Mouse (Mus musculus) MEL (cell line): ENCODE measurements around the gene Myh2. TPM values are rescaled to one million over a fixed set of nuclear protein-coding genes. Genes with fewer than 3 reads are reported as not detected.

Experiments used
- DNase-seq: peaks from one replicate; pipeline ENCODE4 v3.0.0; 2011; ENCODE audit warnings: low read depth, low spot score
- H3K27ac ChIP-seq: 2 replicates; pipeline ENCODE4 v1.5.1; 2012; ENCODE audit warnings: low read depth, mild to moderate bottlenecking, control low read depth, low read length, moderate library complexity; ENCODE audit not compliant: control insufficient read depth
- H3K27me3 ChIP-seq, 2 experiments: fragments of 150-350 bp in 1 of 2; sonication (generic) in 1 of 2; 2 replicates each; pipeline ENCODE4 v1.6.1; 2012; ENCODE audit warnings: low read length in 2 of 2, mild to moderate bottlenecking in 2 of 2, improper control_type of control experiment in 1 of 2, moderate library complexity in 1 of 2; ENCODE audit not compliant: insufficient read depth in 2 of 2, control insufficient read depth in 1 of 2
- H3K36me3 ChIP-seq, 2 experiments: 2 replicates each; pipeline ENCODE4 v1.6.1; 2012 to 2014; ENCODE audit warnings: low read length in 2 of 2, improper control_type of control experiment in 1 of 2, inconsistent platforms in 1 of 2, mild to moderate bottlenecking in 1 of 2; ENCODE audit not compliant: insufficient read depth in 2 of 2, control insufficient read depth in 1 of 2
- H3K4me1 ChIP-seq, 2 experiments: fragments of 150-350 bp in 1 of 2; sonication (generic) in 1 of 2; 2 replicates each; pipeline ENCODE4 v1.6.1; 2012; ENCODE audit warnings: low read length in 2 of 2, improper control_type of control experiment in 1 of 2, mild to moderate bottlenecking in 1 of 2; ENCODE audit not compliant: insufficient read depth in 2 of 2, control insufficient read depth in 1 of 2
- H3K4me3 ChIP-seq, 2 experiments: fragments of 150-350 bp in 1 of 2; sonication (generic) in 1 of 2; 2 replicates each; pipeline ENCODE4 v1.5.1; 2012; ENCODE audit warnings: low read depth in 2 of 2, low read length in 2 of 2, mild to moderate bottlenecking in 2 of 2, moderate library complexity in 2 of 2, control low read depth in 1 of 2, improper control_type of control experiment in 1 of 2; ENCODE audit not compliant: control insufficient read depth in 1 of 2, insufficient read depth in 1 of 2
- H3K79me2 ChIP-seq: 2 replicates; pipeline ENCODE4 v1.6.1; 2012; ENCODE audit warnings: mild to moderate bottlenecking, low read length, moderate library complexity; ENCODE audit not compliant: control insufficient read depth, poor library complexity, insufficient read depth
- H3K9ac ChIP-seq: 2 replicates; pipeline ENCODE4 v1.6.1; 2012; ENCODE audit warnings: low read depth, mild to moderate bottlenecking, control low read depth, low read length, moderate library complexity; ENCODE audit not compliant: control insufficient read depth, poor library complexity, severe bottlenecking
- H3K9me3 ChIP-seq: fragments of 150-350 bp; sonication (generic); replicated peaks from 2 replicates; pipeline ENCODE4 v1.6.1; 2012; ENCODE audit warnings: mild to moderate bottlenecking, low read length, improper control_type of control experiment, moderate library complexity; ENCODE audit not compliant: insufficient read depth
- BHLHE40 ChIP-seq: IDR thresholded peaks from 2 replicates; pipeline ENCODE4 v1.6.1; 2012; ENCODE audit warnings: low read depth, mild to moderate bottlenecking, inconsistent platforms, low read length, improper control_type of control experiment, borderline replicate concordance
- CHD1 ChIP-seq: IDR thresholded peaks from 2 replicates; pipeline ENCODE4 v1.6.1; 2012; ENCODE audit warnings: low read depth, mild to moderate bottlenecking, inconsistent platforms, low read length, improper control_type of control experiment
- CTCF ChIP-seq, 3 experiments: IDR thresholded peaks in 2 of 3; conservative IDR thresholded peaks in 1 of 3; 2 replicates each; pipeline ENCODE4 v1.5.1; 2011 to 2012; ENCODE audit warnings: low read length in 3 of 3, low read depth in 2 of 3, mild to moderate bottlenecking in 2 of 3, improper control_type of control experiment in 1 of 3, inconsistent platforms in 1 of 3, mixed read lengths in 1 of 3, moderate library complexity in 1 of 3; ENCODE audit not compliant: control insufficient read depth in 1 of 3, insufficient read depth in 1 of 3, poor library complexity in 1 of 3, severe bottlenecking in 1 of 3
- ELF1 ChIP-seq: IDR thresholded peaks from 2 replicates; pipeline ENCODE4 v1.6.1; 2014; ENCODE audit warnings: low read depth, mild to moderate bottlenecking, inconsistent platforms, low read length, improper control_type of control experiment, moderate library complexity
- EP300 ChIP-seq, 2 experiments: IDR thresholded peaks; 2 replicates each; pipeline ENCODE4 v1.6.1; 2011; ENCODE audit warnings: improper control_type of control experiment in 2 of 2, low read length in 2 of 2, low read depth in 1 of 2, mild to moderate bottlenecking in 1 of 2
- GABPA ChIP-seq: IDR thresholded peaks from 2 replicates; pipeline ENCODE4 v1.6.1; 2012; ENCODE audit warnings: low read depth, mild to moderate bottlenecking, inconsistent platforms, low read length, improper control_type of control experiment, moderate library complexity
- JUND ChIP-seq: IDR thresholded peaks from 2 replicates; pipeline ENCODE4 v1.6.1; 2011; ENCODE audit warnings: low read depth, mild to moderate bottlenecking, improper control_type of control experiment, low read length
- MEF2A ChIP-seq: IDR thresholded peaks from 2 replicates; pipeline ENCODE4 v1.6.1; 2014; ENCODE audit warnings: low read depth, mild to moderate bottlenecking, inconsistent platforms, low read length, improper control_type of control experiment; ENCODE audit not compliant: poor library complexity, insufficient replicate concordance, severe bottlenecking; ENCODE audit errors: extremely low read depth
- MYB ChIP-seq: IDR thresholded peaks from 2 replicates; pipeline ENCODE4 v1.6.1; 2011; ENCODE audit warnings: mild to moderate bottlenecking, low read depth, low read length, improper control_type of control experiment
- MYC ChIP-seq: IDR thresholded peaks from 2 replicates; pipeline ENCODE4 v1.6.1; 2011; ENCODE audit warnings: low read depth, mild to moderate bottlenecking, low read length, improper control_type of control experiment, moderate library complexity
- NRF1 ChIP-seq: IDR thresholded peaks from 2 replicates; pipeline ENCODE4 v1.6.1; 2014; ENCODE audit warnings: low read depth, mild to moderate bottlenecking, inconsistent platforms, low read length, improper control_type of control experiment, moderate library complexity; ENCODE audit not compliant: poor library complexity, insufficient read depth, severe bottlenecking
- POLR2A ChIP-seq, 2 experiments: IDR thresholded peaks; 2 replicates each; pipeline ENCODE4 v1.6.1; 2011 to 2012; ENCODE audit warnings: low read length in 2 of 2, mild to moderate bottlenecking in 2 of 2, control low read depth in 1 of 2, improper control_type of control experiment in 1 of 2, low read depth in 1 of 2, moderate library complexity in 1 of 2; ENCODE audit not compliant: control insufficient read depth in 1 of 2, insufficient read depth in 1 of 2, poor library complexity in 1 of 2
- POLR2AphosphoS2 ChIP-seq: IDR thresholded peaks from 2 replicates; pipeline ENCODE4 v1.6.1; 2011; ENCODE audit warnings: low read length, improper control_type of control experiment
- POLR2AphosphoS5 ChIP-seq: IDR thresholded peaks from 2 replicates; pipeline ENCODE4 v1.6.1; 2012; ENCODE audit warnings: low read depth, borderline replicate concordance, mild to moderate bottlenecking, inconsistent platforms, low read length, moderate library complexity, mixed read lengths
- RCOR1 ChIP-seq: IDR thresholded peaks from 2 replicates; pipeline ENCODE4 v1.6.1; 2012; ENCODE audit warnings: low read depth, mild to moderate bottlenecking, inconsistent platforms, low read length, improper control_type of control experiment
- SIN3A ChIP-seq: IDR thresholded peaks from 2 replicates; pipeline ENCODE4 v1.6.1; 2012; ENCODE audit warnings: low read length, improper control_type of control experiment, inconsistent platforms
- SMC3 ChIP-seq: IDR thresholded peaks from 2 replicates; pipeline ENCODE4 v1.6.1; 2011; ENCODE audit warnings: low read depth, low read length, improper control_type of control experiment
- UBTF ChIP-seq: IDR thresholded peaks from 2 replicates; pipeline ENCODE4 v1.6.1; 2012; ENCODE audit warnings: low read depth, mild to moderate bottlenecking, inconsistent platforms, low read length, improper control_type of control experiment, moderate library complexity, borderline replicate concordance; ENCODE audit not compliant: insufficient read depth
- USF1 ChIP-seq: IDR thresholded peaks from 2 replicates; pipeline ENCODE4 v1.6.1; 2014; ENCODE audit warnings: low read depth, mild to moderate bottlenecking, inconsistent platforms, low read length, improper control_type of control experiment, moderate library complexity
- polyA plus RNA-seq, 2 experiments: library from polyadenylated mRNA; stranded (reverse) in 1 of 2; unstranded in 1 of 2; fragments of >175 nt in 1 of 2; fragments of >200 nt in 1 of 2; gene quantifications; 2 replicates each; pipeline versions ENCODE4 v1.2.1 to v1.2.4; 2012; ENCODE audit warnings: low replicate concordance in 2 of 2, low read depth in 1 of 2; ENCODE audit not compliant: insufficient read length in 2 of 2, insufficient read depth in 1 of 2, missing spikeins in 1 of 2
- total RNA-seq: library from RNA; depleted of rRNA; stranded (reverse); fragments of 300-350 nt; gene quantifications from 2 replicates; pipeline ENCODE4 v1.2.3, GENCODE M21; 2012

Gene Myh2
- total and polyA plus RNA-seq, 3 experiments: not detected

GRCm38 (mm10) chr11:67144559-67145265 lies 26.1 kb upstream of the Myh2 start:
- H3K27ac ChIP-seq: no peak overlapping the region
- H3K9me3 ChIP-seq: no peaks in the 10 kb centered on the region
- no peaks in the 10 kb centered on the region for H3K4me1 ChIP-seq
- H3K9ac ChIP-seq: no peak overlapping the region
- H3K27me3 ChIP-seq: no peaks in the 10 kb centered on the region; a peak in 1 of 4 replicates
- no peak for TF ChIP-seq CHD1
- TF ChIP-seq EP300 (IDR thresholded peaks at IDR 0.05; ENCODE audit: low read depth in 1 of 2, low read length in 2 of 2): no peak
- TF ChIP-seq POLR2AphosphoS5: no peak
- TF ChIP-seq POLR2A (IDR thresholded peaks at IDR 0.05; ENCODE audit: control insufficient read depth in 1 of 2, insufficient read depth in 1 of 2, low read depth in 1 of 2, low read length in 2 of 2, poor library complexity in 1 of 2): no peak
- no peak for TF ChIP-seq MYC
- no peak for TF ChIP-seq JUND
- TF ChIP-seq BHLHE40: no peak
- H3K36me3 ChIP-seq: no peaks in the 10 kb centered on the region
- H3K79me2 ChIP-seq: no peaks in the 10 kb centered on the region
- H3K4me3 ChIP-seq: no peak overlapping the region
- DNase-seq: no peak

- no peak for DNase-seq
- TF ChIP-seq GABPA (no peak), POLR2AphosphoS5 (no peak), CTCF (IDR thresholded peaks at IDR 0.05 in 2 of 3, conservative IDR thresholded peaks at IDR 0.05 in 1 of 3; ENCODE audit: control insufficient read depth in 1 of 3, insufficient read depth in 1 of 3, low read depth in 2 of 3, low read length in 3 of 3, poor library complexity in 1 of 3, severe bottlenecking in 1 of 3) (no peak), USF1 (no peak), SMC3 (no peak), BHLHE40 (no peak), MEF2A (no peak), RCOR1 (no peak), SIN3A (no peak), ELF1 (no peak), UBTF (no peak), NRF1 (no peak), MYC (no peak), POLR2AphosphoS2 (no peak), MYB (no peak)
- H3K9me3 ChIP-seq: no peaks in the 10 kb centered on the region
- H3K4me1 ChIP-seq: no peaks in the 10 kb centered on the region
- no peaks in the 10 kb centered on the region; a peak in 2 of 4 replicates for H3K27me3 ChIP-seq
- no peak overlapping the region for H3K9ac ChIP-seq
- H3K27ac ChIP-seq: no peak overlapping the region
- no peaks in the 10 kb centered on the region for H3K36me3 ChIP-seq
- H3K79me2 ChIP-seq: no peaks in the 10 kb centered on the region
- H3K4me3 ChIP-seq: no peak overlapping the region
Observed at GRCm38 (mm10) chr11:67145482-67146408, 25.1 kb upstream of the Myh2 start.
